Mouse (Mus musculus) kidney, adult 2 months (tissue): ENCODE measurements around the gene Pidd1.

Source experiments
- CTCF ChIP-seq: fragments of 200-500 bp; conservative IDR thresholded peaks from 2 replicates; pipeline ENCODE4 v1.5.1; 2011; ENCODE audit warnings: low read depth, mild to moderate bottlenecking, control low read depth, low read length, moderate library complexity, mixed read lengths; ENCODE audit not compliant: insufficient read depth, insufficient read length
- POLR2A ChIP-seq: fragments of 200-500 bp; IDR thresholded peaks from one replicate; pipeline ENCODE4 v1.6.1; 2011; ENCODE audit warnings: low read depth, low read length, control low read depth

GRCm38 (mm10) chr7:141472763-141473162 lies 28.9 kb upstream of the Pidd1 start:
- TF ChIP-seq CTCF (no peak), POLR2A (no peak)
